Mouse (Mus musculus): ENCODE data around the gene Tunar. TPM values are rescaled to one million over a fixed set of nuclear protein-coding genes. Genes with fewer than 3 reads are reported as not detected.

The Tunar gene
- polyA plus RNA-seq, 1 experiment = not detected

DNA sequence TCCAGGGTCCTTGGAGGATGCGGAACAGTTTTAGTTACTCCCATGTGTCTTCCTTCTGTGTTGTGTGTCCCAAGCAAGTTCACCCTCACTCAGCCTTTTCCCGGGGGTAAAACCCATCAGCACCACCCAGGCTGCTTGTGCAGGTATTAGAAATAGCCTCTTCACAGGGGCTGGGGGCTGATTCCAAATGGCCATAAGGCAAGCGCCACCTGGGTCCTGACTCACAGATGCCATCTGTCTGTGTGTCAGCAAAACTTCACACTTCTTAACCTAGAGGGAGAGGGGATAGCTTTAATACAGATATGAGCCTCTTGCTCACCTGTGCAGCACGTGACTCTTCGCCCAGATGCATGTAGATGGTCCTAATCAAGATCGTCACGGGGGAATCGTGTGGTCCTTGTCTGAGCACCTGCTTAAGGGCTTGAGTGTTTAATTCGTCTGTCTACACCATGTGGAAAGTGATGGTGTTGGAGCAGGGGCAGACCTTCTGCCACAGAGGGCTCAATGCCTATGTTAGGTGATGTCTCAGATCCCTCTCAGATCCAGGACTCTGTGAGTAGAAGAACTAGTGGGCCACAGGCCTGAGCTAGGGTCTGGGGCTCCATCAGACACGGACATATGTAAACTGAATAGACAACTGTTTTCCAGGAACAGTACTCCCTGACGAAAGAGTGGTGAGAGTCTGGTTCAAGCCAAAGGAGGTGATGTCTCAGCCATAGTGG, 4.7 kb downstream of the Tunar start:
- TF ChIP-seq POLR2A (IDR thresholded peaks at IDR 0.05; ENCODE audit: low read depth, low read length) (no peak), CTCF (IDR thresholded peaks at IDR 0.05; ENCODE audit: borderline replicate concordance, insufficient read depth, low read length) (no peak)

DNA sequence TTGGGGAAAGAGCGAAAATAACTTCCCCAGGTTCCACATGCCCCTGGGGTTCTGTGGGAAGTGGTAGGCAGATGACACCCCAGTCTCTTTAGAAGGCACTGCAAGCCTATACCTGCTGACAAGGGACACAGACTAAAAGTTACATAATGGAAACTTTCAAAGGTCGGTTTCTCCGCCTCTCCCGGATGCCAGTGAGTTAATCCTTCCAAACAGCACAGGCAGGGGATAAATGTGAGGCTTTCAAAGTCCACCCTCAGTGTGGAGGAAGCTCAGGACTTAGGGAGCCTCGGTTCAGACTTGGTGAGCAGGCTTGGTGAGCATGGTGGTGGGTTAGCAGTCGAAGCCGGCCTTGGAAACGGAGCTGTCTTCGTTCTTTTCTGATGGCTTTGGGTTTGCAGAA, 7.9 kb downstream of the Tunar start:
- H3K4me1 ChIP-seq (ENCODE audit: control insufficient read depth, insufficient read depth, low read length) = no peaks in the 10 kb centered on the region
- TF ChIP-seq POLR2A (IDR thresholded peaks at IDR 0.05; ENCODE audit: low read depth, low read length) (no peak), CTCF (IDR thresholded peaks at IDR 0.05; ENCODE audit: borderline replicate concordance, insufficient read depth, low read length) (no peak)
- no peak overlapping the region for H3K27ac ChIP-seq (ENCODE audit: insufficient read depth, low read length)
- H3K4me3 ChIP-seq (ENCODE audit: insufficient read depth, low read length) = no peak overlapping the region

More for the DNA sequence above, 4.7 kb downstream of the Tunar start:
- H3K27ac ChIP-seq (ENCODE audit: insufficient read depth, low read length) = no peak overlapping the region
- H3K4me1 ChIP-seq (ENCODE audit: control insufficient read depth, insufficient read depth, low read length) = no peaks in the 10 kb centered on the region
- H3K4me3 ChIP-seq (ENCODE audit: insufficient read depth, low read length) = no peak overlapping the region

DNA sequence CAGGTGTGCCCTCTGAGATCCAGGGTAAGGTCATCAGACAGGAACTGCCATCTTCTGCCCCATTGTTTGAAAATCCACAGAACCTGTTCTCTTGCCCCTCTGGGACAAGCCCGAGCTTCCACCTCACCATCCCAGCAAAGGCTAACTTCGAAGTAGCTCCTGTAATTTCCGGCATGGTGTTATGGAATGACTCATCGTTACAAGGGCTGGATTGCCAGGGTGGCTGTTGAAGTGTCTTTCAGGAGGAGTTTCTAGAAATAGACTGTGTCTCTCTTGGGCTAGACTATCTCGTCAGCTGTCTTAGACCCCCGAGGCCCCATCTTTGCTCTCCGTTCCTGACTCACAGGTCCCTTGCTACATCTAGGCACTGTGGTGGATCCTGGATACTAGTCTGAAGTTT, 10.8 kb downstream of the Tunar start:
- no peak overlapping the region for H3K27ac ChIP-seq (ENCODE audit: insufficient read depth, low read length)
- TF ChIP-seq POLR2A (IDR thresholded peaks at IDR 0.05; ENCODE audit: low read depth, low read length) (no peak), CTCF (IDR thresholded peaks at IDR 0.05; ENCODE audit: borderline replicate concordance, insufficient read depth, low read length) (no peak)
- no peak overlapping the region for H3K4me3 ChIP-seq (ENCODE audit: insufficient read depth, low read length)
- H3K4me1 ChIP-seq (ENCODE audit: control insufficient read depth, insufficient read depth, low read length) = no peaks in the 10 kb centered on the region

DNA sequence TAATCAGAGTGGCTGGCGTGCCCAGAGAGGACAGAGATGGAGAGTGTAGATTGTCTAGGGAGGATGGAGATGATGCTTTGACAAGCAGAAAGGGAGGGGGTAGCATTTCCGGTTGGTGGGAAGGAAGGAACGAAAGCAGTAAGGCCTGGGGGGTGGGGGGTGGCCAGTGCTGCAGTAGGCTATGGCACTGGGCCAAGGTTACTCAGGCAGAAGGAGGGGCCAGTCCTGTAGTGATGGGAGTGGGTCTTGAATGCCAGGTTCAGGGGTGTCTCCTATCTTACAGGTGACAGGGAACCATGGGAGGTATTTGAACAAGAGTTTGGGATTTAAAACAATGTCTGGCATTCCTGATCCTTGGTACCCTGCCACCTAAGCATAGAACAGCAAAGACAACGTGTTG, 13.2 kb downstream of the Tunar start:
- Histone ChIP-seq H3K4me1 (ENCODE audit: control insufficient read depth, insufficient read depth, low read length) (no peaks in the 10 kb centered on the region), H3K27ac (ENCODE audit: insufficient read depth, low read length) (no peak overlapping the region), H3K4me3 (ENCODE audit: insufficient read depth, low read length) (no peak overlapping the region)
- TF ChIP-seq CTCF (IDR thresholded peaks at IDR 0.05; ENCODE audit: borderline replicate concordance, insufficient read depth, low read length) = no peak
- no peak for TF ChIP-seq POLR2A (IDR thresholded peaks at IDR 0.05; ENCODE audit: low read depth, low read length)

DNA sequence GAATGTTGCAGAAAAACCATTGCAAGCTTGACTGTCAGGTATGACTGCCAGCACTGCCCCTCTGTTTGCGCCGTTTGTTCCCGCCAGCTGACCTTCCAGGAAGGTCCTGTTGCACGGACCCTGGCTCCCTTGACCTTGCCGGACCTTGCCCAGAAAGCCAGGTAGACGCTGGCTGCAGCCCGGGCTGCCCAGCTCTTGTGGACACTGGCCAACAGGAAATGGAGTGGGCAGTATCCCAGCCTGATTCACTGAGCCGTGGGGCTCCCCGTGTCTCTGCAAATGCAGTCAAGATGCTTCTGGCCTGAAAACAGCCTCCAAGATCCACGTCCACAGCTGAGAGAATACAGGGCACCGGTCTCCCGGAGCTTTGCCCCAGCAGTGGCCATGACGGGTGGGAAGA, 13.6 kb downstream of the Tunar start:
- TF ChIP-seq CTCF (IDR thresholded peaks at IDR 0.05; ENCODE audit: borderline replicate concordance, insufficient read depth, low read length) (no peak), POLR2A (IDR thresholded peaks at IDR 0.05; ENCODE audit: low read depth, low read length) (no peak)
- H3K27ac ChIP-seq (ENCODE audit: insufficient read depth, low read length) = no peak overlapping the region
- no peak overlapping the region for H3K4me3 ChIP-seq (ENCODE audit: insufficient read depth, low read length)
- no peaks in the 10 kb centered on the region for H3K4me1 ChIP-seq (ENCODE audit: control insufficient read depth, insufficient read depth, low read length)

DNA sequence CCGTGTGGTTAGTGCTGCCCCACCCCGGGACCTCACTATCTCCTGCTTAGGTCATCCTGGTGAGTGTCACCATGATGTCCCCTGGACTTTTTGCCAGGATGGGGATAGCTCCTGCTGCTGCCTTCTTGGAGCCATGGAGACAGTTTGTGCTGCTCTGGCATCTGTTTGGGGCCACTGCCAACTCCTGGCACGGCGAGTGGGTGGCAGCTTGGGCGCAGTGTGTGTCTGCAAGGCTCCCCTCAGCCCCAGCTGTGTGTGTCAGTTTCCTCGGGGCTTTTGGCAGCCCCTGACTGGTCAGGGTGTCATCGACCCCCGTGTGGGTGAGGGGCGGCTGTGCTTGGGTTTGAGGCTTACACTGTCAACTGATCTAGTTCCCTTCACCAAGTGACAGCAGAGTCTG, 20.6 kb downstream of the Tunar start:
- TF ChIP-seq CTCF (IDR thresholded peaks at IDR 0.05; ENCODE audit: borderline replicate concordance, insufficient read depth, low read length) = no peak
- TF ChIP-seq POLR2A (IDR thresholded peaks at IDR 0.05; ENCODE audit: low read depth, low read length) = no peak
- H3K27ac ChIP-seq (ENCODE audit: insufficient read depth, low read length) = no peak overlapping the region
- H3K4me1 ChIP-seq (ENCODE audit: control insufficient read depth, insufficient read depth, low read length) = no peaks in the 10 kb centered on the region
- H3K4me3 ChIP-seq (ENCODE audit: insufficient read depth, low read length) = no peak overlapping the region

DNA sequence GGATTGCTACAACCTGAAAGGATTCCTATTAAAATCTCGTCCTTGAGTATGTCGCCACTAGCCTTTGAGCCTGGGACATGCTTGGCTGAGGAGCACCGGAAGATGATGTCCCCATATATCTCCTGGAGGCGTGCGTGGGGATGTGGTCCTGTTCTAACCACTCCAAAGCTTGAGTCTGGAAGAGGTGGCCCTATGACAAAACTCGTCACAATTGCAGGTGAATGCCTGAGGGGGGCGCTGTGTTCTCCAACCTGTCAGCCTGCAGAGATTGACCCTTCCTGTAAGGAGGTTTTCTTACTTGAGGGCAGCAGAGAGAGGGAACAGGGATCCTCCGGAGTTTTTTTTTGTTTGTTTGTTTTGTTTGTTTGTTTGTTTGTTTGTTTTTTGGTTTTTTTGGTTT, 21.1 kb downstream of the Tunar start:
- Histone ChIP-seq H3K4me1 (ENCODE audit: control insufficient read depth, insufficient read depth, low read length) (no peaks in the 10 kb centered on the region), H3K4me3 (ENCODE audit: insufficient read depth, low read length) (no peak overlapping the region), H3K27ac (ENCODE audit: insufficient read depth, low read length) (no peak overlapping the region)
- TF ChIP-seq CTCF (IDR thresholded peaks at IDR 0.05; ENCODE audit: borderline replicate concordance, insufficient read depth, low read length) (no peak), POLR2A (IDR thresholded peaks at IDR 0.05; ENCODE audit: low read depth, low read length) (no peak)

DNA sequence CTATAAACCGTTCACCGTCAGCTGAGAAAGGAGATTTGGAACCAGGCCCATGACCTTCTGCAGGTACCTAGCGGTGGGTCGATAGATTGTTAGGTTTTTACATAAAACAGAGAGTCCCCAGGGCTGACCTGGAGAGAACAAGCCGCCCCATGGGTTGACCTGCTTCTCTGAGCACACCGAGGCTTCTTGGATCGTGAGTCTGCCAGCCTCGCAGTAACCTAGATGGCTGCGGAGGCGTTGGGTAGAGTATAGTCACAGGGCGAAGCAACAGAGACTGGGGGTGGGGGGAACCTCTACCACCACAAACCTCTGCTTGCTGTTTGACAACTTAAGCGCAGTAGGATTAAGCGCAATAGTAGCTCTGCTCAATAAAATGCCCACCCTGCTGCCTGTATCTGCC, 23.1 kb downstream of the Tunar start:
- no peak overlapping the region for H3K4me3 ChIP-seq (ENCODE audit: insufficient read depth, low read length)
- no peak for TF ChIP-seq POLR2A (IDR thresholded peaks at IDR 0.05; ENCODE audit: low read depth, low read length)
- TF ChIP-seq CTCF (IDR thresholded peaks at IDR 0.05; ENCODE audit: borderline replicate concordance, insufficient read depth, low read length) = no peak
- H3K4me1 ChIP-seq (ENCODE audit: control insufficient read depth, insufficient read depth, low read length) = no peaks in the 10 kb centered on the region
- no peak overlapping the region for H3K27ac ChIP-seq (ENCODE audit: insufficient read depth, low read length)

DNA sequence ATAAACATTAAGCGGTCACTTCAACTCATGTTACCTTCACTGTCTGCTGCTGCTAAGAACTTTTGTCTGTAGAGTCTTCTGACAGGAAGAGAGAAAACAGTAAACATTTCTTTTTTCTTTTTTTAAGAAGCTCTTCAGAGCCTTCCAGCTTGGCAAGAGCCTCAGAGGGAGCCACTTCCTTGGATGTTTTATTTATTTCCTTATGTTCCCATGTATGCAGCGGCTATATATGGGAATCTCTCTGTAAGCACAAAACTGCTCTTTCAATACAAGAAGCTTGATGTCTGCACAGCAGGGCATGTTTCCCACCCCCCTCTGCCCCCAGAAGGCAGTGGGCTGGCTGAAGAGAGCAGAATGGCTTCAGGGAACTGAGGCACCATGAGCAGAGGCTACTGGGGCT, 30.0 kb downstream of the Tunar start:
- Histone ChIP-seq H3K4me3 (ENCODE audit: insufficient read depth, low read length) (no peak overlapping the region), H3K27ac (ENCODE audit: insufficient read depth, low read length) (no peak overlapping the region), H3K4me1 (ENCODE audit: control insufficient read depth, insufficient read depth, low read length) (no peaks in the 10 kb centered on the region)
- no peak for TF ChIP-seq POLR2A (IDR thresholded peaks at IDR 0.05; ENCODE audit: low read depth, low read length)

DNA sequence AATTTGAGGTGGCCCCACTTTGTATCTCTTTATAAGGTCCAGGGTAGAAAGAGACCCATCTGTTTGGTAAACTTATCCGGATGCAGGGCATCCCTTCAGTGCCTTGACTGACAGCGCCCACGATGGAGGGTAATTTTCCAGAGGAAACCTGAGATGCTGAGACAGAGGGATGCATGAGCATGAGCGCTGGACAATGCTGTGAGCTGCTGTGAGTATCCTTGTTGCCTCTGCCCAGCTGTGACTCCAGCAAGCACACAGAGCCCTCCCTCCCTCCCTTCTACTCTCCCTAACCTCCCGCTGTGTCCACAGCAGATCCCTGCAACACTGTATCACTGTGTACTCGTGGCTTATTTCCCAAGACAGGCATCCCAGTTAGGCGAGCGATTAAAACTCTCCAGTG, 40.9 kb downstream of the Tunar start:
- Histone ChIP-seq H3K4me1 (ENCODE audit: control insufficient read depth, insufficient read depth, low read length) (no peaks in the 10 kb centered on the region), H3K4me3 (ENCODE audit: insufficient read depth, low read length) (no peak overlapping the region), H3K27ac (ENCODE audit: insufficient read depth, low read length) (no peak overlapping the region)
- TF ChIP-seq CTCF (IDR thresholded peaks at IDR 0.05; ENCODE audit: borderline replicate concordance, insufficient read depth, low read length) = no peak
- TF ChIP-seq POLR2A (IDR thresholded peaks at IDR 0.05; ENCODE audit: low read depth, low read length) = no peak

DNA sequence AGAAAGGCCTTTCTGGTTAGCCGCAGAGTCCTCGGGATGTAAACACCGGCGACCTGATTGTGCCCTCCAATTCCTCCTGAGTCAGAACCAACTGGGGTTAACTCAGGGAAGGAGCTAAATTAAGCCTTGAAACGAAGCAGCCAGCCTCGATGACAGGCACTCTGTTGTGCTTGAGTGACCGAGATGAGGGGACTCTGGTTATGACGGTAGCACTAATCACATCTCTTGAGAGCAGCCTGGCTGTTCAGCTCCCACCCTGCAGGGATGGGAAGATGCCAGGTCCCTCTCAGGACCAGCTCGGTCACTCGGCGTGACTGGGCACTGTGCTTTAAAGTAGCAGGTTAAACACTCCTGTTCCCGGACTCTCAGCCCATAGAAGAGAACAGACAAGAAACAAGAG, 43.3 kb downstream of the Tunar start:
- Histone ChIP-seq H3K27ac (ENCODE audit: insufficient read depth, low read length) (no peak overlapping the region), H3K4me3 (ENCODE audit: insufficient read depth, low read length) (no peak overlapping the region), H3K4me1 (ENCODE audit: control insufficient read depth, insufficient read depth, low read length) (no peaks in the 10 kb centered on the region)
- TF ChIP-seq POLR2A (IDR thresholded peaks at IDR 0.05; ENCODE audit: low read depth, low read length) = no peak
- no peak for TF ChIP-seq CTCF (IDR thresholded peaks at IDR 0.05; ENCODE audit: borderline replicate concordance, insufficient read depth, low read length)
